Mouse (Mus musculus) gastrocnemius, adult 8-10 months (tissue): ENCODE measurements around the gene Cd276. TPM values are rescaled to one million over a fixed set of nuclear protein-coding genes. Genes with fewer than 3 reads are reported as not detected.
A peak's percentile ranks its signal among the peaks of the same experiment; 100 is the strongest.
"Not testable (repeated sequence)": the region's sequence is repeated elsewhere in the genome, so short reads cannot be mapped to it uniquely, and the experiment has no call there.

Experiments
- DNase-seq, 2 experiments: peaks; one replicate each; pipeline ENCODE4 v3.0.0; 2022; ENCODE audit warnings: low spot score in 2 of 2
- total RNA-seq, 4 experiments: library from RNA; stranded (reverse); gene quantifications; 2 replicates each; pipeline ENCODE4 v1.2.4; 2022

Cd276 gene
- total RNA-seq, result 10 to 100 TPM in 2 of 4 experiments, 1 to 10 TPM in 2; 5.9 to 13.6 (median 10.6) TPM

DNA sequence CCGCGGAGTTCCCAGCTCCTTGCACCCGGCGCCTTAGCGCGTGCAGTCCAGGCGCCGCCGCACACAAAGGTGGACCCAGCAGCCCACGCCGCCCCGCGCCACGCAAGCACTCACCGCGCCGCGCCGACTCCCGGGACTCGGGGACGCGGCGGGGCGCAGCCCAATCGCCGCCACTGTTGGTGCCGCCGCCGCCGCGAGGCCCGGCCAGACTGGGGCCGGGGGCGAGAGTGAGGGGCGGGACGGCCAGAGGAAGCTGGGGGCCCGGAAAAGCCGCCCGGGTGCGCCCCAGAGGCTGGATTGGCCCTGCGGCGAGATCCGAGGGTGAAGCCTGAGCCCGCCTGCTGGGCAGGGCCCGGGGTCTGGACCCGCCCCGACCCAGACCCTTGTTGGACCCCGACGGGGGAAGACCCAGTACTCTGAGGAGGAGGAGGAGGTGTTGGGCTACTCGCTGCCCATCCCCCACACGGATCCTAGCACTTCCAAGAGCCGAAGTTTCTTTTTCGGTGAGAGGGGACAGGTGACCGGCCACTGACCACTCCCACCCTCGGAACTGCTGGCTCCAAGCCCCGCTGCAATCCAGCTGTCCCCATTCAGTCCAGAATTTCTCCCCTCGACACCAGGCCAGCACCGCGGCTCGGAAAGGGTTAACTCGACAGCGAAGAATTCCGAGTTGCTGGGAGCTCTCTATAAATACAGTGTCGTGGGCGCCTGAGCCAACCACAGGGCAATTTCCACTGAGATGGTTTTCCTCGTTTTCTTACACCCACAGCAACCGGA lies at the start of gene Cd276:
TSS of gene Cd276 (minus strand) at position 530 of the 777 bp plus-strand sequence.
- peak; percentile 55 to 57 for DNase-seq

DNA sequence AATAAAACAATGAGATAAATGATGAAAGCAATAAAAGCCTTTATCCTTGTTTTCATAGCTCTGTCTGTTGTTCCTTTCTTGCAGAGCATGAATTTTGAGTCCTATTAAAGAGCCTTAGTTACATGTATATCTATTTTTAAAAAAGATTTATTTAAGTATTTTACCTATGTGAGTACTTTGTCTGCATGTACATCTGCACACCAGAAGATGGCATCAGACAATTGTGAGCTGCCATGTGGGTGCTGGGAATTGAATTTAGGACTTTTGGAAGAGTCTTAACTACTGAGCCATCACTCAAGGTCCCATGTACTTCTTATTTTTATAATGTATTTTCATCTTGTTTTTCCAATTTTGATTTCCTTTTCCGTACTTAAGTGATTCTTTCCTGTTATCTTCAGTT lies 40.1 kb upstream of the Cd276 start:
- no peak for DNase-seq

DNA sequence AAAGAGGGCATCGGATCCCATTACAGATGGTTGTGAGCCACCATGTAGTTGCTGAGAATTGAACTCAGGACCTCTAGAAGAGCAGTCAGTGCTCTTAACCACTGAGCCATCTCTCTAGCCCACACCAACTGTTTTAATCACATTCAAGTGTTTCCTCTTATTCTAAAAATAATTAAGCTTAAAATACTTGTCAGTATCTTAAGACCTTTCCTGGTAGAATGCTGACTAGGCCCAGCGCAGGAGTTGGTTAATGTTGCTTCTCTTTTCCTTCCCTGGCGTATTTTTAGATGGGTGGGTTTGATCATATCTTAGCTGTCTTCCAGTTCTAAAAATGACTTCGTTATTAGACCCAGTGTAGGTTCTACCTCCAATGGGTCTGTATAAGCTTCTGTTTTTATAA lies 33.4 kb upstream of the Cd276 start:
- DNase-seq, result no peak

- DNase-seq, result no peak
Observed at GRCm38 (mm10) chr9:58584323-58584722, 29.1 kb upstream of the Cd276 start.

DNA sequence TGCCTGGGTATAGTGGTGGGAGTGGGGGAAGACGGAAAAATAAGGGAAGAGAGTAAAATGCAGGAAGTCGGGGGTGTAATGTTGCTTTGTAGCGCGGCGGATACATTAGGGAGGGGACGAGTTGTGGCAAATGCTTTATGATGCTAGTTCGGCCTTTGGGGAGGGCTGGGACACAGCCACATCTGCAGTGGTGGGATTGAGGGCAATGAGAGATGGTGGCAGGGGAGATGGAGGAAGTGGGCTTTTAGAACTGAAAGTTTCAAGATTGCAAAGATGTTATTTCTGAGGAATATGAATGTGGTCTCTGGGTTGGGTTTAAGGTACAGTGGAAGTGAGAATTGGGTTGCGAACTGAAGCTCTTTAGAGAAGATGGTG lies 28.0 kb upstream of the Cd276 start:
- DNase-seq, result no peak

GRCm38 (mm10) chr9:58582581-58583266 lies 27.5 kb upstream of the Cd276 start:
- peak in 1 of 2 experiments; percentile 34 for DNase-seq

DNA sequence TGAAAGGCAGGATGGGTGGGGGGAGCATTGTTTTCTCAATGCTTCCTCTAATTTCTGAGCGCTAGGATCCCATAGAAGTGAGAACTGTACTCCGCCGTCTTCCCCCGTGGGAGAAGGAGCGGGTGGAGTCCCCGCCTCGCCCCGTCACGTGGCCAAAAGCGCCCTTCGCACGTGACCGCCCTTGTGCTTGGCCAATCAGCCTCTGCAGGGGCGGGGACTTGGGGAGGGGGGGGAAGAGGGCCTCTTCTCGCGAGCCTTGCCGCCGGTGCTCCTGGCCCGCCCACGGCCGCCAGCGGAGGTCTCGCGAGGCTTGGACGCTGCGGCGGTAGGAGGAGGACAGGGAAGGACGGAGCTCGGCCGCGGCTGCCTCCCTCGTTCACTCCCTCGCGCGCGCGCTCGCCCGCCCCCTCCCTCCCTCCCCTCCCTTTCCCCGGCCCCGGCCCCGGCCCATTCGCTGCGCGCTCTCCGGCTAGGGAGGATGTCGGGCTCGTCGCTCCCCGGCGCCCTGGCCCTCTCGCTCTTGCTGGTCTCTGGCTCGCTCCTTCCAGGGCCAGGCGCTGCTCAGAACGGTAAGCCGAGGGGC lies 26.8 kb upstream of the Cd276 start, which contains the start of gene Nptn:
TSS of gene Nptn (plus strand) at position 283 of the 583 bp plus-strand sequence.
- DNase-seq, result peak; percentile 95 to 97

DNA sequence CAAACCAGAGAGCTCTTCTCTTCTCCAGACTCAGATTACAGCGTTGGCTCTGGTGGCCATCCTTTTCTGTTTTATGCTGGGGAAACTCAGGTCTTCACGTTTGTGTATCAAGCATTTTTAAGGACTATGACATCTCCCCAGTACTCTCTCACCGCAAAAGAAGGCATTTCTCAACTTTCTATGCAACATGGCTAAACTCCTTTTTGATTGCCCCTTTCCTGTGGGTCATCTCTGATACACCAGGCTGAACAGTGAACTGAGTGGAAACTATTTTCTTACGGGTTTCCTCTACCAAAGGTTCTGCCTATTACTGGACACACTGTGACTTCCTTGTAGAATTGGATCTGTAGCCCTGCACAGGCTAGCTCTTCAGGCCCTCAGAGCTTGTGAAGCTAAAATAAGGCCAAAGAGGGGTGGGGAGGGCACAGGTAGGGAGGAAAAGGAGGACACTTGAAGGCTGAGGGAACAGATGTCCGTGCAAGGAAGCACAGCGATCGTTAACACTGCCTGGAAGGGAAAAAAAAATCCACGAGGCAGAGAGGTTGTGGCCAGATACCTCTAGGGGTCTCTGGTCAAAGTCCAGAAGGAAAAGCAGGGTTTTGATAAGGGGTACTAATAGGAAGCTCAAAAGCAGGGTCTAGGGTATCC lies 26.2 kb upstream of the Cd276 start:
- DNase-seq, result peak in 1 of 2 experiments; percentile 7

GRCm38 (mm10) chr9:58580453-58581195 lies 25.4 kb upstream of the Cd276 start:
- DNase-seq, result not testable (repeated sequence)

- DNase-seq, result peak; percentile 80 to 83
Observed at GRCm38 (mm10) chr9:58578669-58579068, 23.4 kb upstream of the Cd276 start.

DNA sequence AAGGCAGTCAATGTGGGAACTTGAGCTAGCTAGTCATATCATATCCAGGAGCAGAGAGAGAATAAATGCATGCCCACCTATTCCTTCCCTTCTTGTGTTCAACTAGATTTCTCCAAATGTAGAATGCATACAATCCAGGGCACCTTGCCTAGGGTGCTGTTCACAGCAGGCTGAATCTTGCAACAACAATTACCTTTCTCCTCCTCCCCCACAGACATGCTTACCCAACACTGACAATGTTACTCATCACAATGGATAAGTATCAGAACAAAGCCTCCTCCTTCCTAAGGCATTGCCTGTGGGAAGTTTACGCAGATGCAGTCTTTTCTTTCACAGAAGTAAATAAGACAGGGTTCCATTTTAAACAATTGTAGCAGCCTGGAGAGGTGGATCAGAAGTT lies 15.8 kb upstream of the Cd276 start:
- DNase-seq, result no peak

- no peak for DNase-seq
Observed at GRCm38 (mm10) chr9:58567682-58568081, 12.4 kb upstream of the Cd276 start.

GRCm38 (mm10) chr9:58565945-58566344 lies 10.7 kb upstream of the Cd276 start:
- not testable (repeated sequence) for DNase-seq

DNA sequence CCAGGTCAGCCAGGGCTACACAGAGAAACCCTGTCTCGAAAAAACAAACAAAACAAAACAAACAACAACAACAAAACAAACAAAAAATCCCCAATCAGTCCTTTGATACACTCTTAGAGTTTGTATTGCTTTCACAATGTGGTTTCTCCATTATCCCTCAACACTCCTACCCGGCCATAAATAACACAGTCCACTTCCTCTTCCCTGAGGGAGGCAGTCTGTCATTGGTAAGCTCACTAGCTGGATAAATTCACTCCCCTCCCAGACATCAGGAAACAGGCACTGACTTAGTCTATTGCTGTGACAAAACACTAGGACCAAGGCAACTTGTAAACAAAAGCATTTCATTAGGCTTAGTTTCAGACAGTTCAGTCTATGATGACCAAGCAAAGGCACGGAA lies 5.0 kb upstream of the Cd276 start:
- no peak for DNase-seq

DNA sequence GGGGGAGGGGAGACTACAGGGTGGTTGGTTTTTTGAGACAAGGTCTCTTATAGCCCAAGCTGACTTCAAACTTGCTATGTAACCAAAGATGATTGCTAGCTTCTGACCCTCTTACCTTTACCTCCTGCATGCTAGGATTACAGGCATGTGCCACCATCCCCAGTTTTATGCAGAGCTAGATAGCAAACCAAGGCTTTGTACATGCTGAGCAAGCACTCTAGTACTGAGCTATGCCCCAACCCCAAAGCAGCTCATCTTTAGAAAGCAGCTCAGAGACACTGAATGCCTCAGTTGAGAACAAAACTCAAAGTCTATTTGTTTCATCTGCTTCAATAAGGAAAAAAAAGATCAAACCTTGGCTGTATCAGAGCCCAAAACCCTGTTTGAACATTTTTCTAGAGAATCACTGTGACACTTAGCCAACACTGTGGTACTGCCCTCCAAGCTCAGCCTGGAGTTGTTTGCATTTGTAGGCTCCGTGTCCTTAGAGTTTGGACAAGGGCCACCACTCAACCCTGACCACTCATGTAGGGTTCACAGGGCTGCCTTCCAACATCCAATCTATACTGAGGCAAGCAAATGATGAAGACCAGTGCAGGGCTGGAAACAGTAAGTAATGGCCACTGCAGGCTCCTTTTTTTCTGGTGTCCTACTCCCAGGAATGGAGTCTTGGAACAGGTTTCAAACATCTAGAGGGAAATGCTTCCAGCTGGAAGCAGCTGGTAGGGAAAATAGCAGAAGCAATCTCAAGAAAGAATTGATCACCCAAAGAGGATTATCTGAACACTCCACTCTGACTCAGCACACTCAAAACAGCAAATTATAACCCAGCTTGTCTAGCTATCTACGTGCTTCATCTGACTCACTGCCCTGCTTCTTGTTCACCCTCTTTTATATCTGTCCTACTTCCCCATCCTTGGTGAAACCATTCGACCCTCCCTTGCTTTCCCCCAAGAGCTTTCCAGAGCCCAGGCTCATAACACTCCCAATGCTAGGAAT lies 2.5 kb upstream of the Cd276 start:
- DNase-seq, result no peak

- DNase-seq, result no peak
Observed at GRCm38 (mm10) chr9:58556627-58557026, 1.4 kb upstream of the Cd276 start.

DNA sequence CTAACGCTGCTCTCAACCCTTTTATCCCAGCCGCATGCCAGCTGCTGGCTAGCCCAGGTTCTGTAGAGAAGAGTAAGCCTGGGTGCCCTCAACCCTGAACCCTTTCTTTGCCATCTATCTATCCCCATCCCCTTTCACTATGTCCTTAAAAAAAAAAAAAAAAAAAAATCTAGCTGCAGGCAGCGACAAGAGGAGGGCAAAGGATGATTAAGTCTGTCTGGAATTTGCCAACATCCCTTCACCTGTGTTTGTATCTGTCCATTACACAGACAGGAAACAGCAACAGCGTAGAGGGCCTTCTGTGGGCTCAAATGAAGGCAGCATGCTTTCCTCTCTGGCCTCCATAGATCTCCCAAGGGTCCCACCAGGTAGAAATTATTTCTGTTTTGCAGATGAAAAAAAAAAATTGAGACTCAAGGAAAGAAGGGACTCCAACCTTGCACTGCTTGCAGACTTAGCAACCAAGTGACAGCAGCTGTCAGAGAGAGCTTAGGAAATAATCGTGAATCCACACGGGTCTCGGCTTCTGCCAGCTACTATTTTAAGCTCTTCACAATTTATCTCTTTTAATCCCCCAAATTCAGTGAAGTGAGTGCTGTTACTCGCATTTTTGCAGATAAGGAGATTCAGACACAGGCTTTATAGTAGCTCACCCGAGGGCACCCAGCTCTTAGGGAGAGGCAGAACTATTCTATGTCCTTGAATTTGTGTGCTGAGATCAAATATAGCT lies 613 bp upstream of the Cd276 start:
- DNase-seq, result no peak

GRCm38 (mm10) chr9:58554056-58554907 lies 955 bp downstream of the Cd276 start:
- DNase-seq, result no peak
